Mouse (Mus musculus): ENCODE data around the gene Cenps. TPM values are rescaled to one million over a fixed set of nuclear protein-coding genes. Genes with fewer than 3 reads are reported as not detected.
"Not testable (repeated sequence)": the region's sequence is repeated elsewhere in the genome, so short reads cannot be mapped to it uniquely, and the experiment has no call there.

The Cenps gene
- total RNA-seq, 2 experiments from 2014 or later, result 17.1 to 19.3 TPM

DNA sequence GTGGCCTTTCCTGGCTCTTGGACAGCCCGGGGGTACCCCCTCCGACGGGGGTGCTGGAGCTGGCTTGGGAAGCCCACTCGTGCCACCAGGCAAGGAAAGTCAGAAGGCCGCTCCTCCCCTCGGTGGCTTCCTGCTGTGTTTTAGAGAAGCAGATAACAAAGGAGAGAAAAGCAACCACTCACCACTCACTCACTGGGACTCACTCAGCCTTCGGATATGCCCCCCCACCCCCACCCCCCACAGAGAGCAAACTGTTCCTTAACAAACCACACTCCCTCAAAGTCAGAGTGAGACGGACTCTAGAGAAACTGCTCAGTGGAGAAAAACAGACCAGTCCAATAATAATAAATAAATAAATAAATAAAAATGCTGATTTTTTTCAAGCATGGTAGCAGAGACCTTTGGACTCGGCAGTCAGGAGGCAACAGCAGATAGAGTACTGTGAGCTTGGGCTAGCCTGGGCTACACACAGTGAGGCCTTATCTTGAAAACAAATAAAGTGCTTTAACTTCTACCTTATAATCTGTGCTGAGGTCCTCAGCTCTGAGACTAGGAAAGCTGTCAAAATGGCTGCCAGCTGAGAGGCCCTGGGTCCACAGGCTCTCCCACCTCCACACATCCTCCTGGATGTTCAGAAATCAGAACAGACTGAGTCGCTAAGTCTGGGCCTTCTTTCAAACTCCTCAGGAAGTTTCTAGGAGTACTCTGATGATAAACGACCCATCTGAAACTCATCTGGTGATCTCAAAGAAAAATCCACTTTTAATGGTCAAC is 11.9 kb downstream of the Cenps start:
- DNase-seq (ENCODE audit: low spot score in 2 of 2), result no peak

DNA sequence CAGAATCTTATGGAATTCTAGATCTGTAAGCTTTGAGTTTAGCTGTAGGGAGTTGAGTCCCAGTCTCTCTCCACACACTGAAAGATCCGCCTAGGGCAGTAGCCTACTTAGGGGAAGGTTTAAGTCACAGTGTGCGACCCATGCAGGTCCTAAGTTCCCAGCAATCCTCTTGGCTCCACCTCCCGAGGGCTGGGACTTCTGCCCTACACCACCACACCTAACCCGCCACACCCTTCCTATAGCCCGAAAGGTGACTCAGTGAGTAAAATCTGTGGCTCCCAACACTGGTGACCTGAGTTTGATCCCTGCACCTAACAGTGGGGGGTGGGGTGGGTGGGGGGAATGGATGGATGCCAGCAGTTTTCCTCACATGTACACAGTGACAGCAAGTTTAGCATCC is 14.0 kb downstream of the Cenps start:
- DNase-seq (ENCODE audit: low spot score in 2 of 2), result no peak

DNA sequence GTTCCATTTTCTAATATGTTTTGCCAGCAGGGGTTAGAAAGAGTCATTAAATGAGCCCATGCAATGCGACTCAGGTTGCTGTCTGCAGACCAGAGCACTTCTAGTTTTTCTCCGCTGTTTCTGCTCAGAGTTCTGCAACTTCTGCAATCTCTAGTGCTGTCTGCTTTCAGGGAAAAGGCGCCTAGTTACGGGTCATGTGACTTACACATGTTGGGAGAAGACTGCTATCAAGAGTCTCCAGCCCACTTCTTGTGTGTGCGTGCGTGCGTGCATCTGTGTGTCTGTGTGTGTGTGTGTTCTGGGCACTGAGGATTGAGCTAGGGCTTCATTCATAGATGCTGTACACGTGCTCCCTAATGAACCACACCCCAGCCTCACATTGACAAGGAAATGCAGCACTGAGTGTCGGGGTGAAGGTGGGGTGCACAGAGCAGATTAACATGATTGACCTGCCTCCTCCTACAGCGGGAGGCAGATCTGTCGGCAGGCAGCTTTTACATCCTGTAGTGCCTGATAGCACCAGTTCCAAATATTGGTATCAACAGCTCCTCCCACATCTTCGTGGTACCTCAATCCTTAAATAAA is 17.4 kb downstream of the Cenps start:
- not testable (repeated sequence) for DNase-seq (ENCODE audit: low spot score in 2 of 2)

DNA sequence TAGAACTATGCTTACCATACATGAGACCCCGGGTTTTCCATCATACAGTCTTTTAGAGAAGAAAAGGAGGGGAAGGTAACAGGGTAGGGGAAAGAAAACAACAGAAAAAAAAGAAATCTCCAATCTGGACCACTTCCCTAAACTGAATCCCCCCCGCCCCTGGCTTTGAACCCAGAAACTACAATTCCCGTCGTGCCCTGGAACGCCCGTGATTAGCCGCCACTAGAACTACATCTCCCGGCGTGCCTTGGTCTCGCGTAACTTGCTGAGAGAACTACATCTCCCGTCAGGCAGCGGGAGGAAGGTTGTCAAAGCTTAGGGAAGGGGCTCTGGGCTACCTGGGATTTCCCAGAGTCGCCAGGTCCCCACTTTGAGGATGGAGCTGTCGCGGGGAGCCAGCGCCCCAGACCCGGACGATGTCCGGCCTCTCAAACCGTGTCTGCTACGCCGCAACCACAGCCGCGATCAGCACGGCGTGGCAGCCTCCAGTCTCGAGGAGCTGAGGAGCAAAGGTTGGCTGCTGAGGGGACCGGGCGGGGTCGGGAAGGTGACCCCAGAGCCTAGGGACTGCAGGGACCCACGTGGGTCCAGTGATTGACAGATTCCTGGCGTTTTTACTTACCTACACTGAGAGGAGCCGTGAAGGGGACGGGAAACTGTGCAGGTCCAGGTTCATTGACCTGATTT is 33.4 kb downstream of the Cenps start, which contains the start of gene Dffa:
Gene Dffa (plus strand): TSS at position 272 of the 687 bp plus-strand sequence.
- DNase-seq (ENCODE audit: low spot score in 2 of 2), result peak; percentile 62 to 78

DNA sequence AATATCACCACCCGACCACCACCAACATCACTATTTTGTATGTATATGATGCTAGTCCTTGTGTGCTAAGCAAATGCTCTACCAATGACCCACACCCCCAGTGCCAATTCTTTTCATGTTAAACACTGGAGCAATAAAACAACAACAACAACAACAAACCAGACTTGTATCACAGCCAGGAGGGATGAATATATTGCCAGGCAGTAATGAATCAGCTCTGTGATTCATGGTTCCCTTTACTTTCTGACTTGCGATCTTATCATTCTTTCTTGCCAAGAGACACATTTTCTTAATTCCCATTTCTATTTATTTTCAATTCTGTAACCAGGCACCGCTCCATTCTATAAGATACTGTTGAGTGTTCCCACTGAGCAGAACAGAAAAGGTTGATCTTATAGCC is 36.0 kb downstream of the Cenps start:
- DNase-seq (ENCODE audit: low spot score in 2 of 2), result no peak

DNA sequence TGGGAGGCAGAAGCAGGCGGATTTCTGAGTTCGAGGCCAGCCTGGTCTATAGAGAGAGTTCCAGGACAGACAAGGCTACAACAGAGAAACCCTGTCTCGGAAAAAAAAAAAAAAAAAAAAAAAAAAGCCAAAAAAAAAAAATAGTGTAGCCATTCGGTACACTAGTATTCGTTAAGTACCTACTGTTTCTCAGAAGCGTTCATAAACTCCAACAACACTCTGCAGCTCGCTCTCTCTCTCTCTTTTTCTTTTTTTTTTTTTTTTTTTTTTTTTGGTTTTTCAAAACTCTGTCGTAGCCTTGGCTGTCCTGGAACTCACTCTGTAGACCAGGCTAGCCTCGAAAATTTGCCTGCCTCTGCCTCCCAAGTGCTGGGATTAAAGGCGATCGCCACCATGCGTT is 37.0 kb downstream of the Cenps start:
- DNase-seq (ENCODE audit: low spot score in 2 of 2), result not testable (repeated sequence)

DNA sequence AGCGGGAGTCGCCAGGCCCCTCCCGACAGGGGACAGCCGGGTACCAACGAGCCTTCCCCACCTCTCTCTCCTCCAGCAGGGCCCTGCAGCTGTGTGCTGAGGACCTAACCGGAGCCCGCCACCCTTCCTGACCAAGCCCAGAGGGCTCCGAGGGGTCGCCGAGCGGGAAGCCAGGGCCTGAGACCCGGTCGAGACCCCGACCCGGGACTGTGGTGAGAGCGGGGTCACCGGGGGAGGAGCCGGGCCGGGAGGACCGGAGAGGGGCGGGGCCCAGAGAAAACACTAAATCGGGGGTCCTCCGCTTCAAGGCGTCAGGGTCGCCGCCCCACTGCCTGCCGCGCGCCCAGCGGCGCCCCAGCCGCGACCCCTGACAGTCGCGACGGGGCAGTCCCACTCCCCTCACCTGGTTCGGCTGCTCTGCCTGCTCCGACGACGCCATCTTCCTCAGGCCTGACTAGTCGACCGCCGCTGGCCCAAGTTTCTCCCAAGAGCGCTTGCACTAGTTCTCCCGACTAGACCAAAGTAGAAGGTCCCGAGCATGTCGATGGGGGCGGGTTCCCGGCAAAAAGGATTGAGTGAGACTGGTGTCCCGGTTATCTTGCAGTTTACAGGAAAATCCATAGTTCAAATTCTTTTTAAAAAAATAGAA is 37.9 kb downstream of the Cenps start, which contains the start of gene Pex14:
Gene Pex14 (minus strand): TSS at position 508 of the 649 bp plus-strand sequence.
- peak; percentile 63 to 87 for DNase-seq (ENCODE audit: low spot score in 2 of 2)

DNA sequence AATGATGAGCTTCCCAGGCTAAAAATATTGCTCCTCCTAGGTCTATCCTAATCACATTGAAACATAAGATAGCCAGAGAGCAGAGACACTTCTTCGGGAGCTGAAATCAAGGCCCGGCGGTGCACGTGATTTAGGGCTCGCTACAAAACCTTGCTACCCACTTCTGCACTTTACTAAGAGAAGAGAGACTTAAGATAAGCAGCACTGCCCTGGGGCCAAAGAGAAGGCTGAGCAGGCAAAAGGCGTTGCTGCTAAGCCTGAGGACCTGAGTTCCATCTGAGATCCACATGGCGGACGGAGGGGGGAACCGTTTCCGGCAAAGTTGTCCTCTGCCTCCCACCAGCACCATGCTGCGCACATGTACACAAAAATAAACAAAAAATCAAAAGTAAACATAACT is 38.9 kb downstream of the Cenps start:
- no peak for DNase-seq (ENCODE audit: low spot score in 2 of 2)

DNA sequence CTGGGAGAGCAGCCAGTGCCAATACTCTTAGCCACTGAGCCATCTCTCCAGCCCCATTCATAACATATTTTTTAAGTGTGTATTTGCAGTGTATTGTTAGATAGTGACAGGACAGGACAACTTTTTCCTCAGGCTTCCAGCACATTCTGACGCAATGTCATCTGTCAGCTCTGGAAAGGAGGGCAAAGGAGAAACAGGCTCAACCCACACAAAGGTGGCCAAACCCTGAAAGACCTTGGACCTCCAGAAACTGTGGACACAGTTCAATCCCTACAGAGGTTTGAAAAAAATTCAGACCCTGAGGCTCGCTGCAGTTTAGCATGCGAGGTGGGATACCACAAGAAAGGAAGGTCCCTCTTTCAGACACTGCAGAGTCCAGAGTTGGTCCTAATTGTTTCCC is 39.5 kb downstream of the Cenps start:
- no peak for DNase-seq (ENCODE audit: low spot score in 2 of 2)

DNA sequence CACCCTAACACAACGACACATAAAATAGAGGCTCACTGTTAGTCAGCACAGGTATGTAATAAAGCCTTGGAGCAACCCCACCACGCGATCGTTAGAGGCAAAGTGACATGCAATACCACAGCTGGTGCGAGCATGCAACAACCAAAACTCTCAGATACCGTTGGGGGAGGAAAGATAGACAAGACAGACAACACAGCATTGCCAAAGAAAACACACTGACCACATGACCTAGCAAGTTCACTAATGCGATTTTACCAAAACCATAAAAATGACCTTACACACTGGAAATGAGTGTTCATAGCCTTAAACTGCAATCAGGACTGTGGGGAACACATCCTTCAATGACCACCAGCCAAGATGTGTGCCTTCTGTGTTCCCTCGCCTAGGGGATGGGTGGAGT is 46.1 kb downstream of the Cenps start:
- no peak for DNase-seq (ENCODE audit: low spot score in 2 of 2)

DNA sequence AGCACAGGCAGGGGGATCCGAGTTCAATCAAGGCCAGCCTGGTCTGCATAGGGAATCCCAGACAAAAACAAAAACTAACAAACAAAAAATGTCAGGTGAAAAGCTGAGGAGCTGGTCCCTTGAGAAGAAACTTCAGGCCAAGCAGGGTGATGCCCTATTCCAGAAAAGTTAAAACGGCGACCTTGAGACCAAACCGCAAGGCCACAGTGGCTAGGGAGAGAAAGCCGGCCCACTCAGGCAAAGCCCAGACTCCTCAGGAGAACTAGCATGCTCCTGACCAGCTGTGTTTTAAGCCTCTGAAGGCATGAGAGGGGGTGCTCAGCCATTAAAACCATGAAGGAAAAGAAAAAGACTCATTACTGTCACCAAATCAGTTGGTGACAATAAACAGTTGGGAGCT is 52.0 kb downstream of the Cenps start:
- no peak for DNase-seq (ENCODE audit: low spot score in 2 of 2)

DNA sequence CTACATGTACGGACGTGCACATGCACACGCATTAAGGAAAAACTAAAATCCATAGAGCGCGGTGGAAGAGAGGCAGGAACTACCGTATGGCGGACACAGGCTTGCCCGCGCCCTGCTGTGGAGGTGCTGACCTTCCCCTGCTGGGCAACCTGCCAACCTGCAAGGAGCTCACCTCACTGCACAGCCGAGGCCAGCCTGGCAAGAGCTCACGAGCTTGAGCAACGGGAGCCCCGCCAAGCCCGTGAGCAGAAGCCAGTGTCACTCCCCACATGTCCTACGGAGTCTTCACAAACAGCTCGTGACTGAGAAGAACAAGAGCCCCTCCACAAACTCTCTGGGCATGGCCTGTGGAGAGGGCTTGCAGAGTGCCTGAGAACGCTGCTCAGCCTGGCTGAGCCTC is 55.9 kb downstream of the Cenps start:
- peak; percentile 26 to 61 for DNase-seq (ENCODE audit: low spot score in 2 of 2)

DNA sequence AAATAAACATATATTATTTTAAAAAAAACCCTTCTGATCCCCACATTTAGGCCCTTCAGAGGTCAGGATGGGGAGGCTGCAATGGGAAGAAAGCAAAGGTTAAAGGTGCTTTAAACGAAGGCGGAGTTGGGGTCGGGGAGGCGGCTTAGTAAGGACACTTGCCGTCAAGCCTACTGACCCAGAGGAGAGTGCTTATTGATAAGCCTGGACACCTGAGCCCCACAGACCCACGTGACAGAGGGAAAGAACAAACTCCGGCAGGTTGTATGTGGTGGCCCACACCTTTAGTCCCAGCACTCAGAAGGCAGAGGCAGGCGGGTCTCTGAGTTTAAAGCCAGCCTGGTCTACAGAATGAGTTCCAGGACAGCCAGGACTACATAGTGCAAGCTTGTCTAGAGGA is 57.3 kb downstream of the Cenps start:
- DNase-seq (ENCODE audit: low spot score in 2 of 2), result no peak

DNA sequence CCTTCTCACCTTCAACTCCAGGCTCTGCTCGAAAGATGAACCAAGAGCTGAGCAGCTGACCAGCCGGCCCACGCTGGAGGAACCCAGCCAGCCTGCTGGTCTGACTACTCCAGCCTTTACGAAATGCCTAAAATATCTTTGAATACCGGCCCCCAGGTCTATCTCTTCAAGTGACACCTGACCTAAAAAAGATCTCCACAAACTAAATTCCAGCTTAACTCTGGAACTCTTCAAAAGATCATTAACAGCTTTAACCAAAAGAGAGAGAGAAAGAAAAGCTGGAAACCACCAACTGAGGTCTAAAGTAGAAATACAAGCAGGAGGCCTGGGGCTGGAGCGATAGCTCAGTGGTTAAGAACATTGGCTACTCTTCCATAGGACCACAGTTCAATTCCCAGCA is 57.8 kb downstream of the Cenps start:
- DNase-seq (ENCODE audit: low spot score in 2 of 2), result no peak

DNA sequence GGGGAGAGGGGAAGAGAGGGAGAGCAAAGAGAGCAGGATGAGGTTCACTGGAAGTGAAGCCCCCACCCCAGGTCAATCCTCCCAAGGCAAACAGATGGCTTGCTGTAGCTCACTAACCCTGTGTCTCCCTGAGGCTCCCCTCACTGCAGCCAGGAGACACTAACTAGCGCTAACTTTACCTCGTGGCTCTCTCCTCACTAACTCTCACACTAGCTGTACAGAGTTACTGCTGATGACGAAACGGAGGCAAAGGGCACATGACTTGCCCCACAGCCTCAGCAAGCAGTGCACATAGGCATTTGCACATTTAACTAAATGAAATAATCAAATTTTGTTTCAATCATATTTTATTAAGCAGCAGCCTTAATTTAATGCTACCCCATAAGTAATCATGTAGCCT is 59.2 kb downstream of the Cenps start:
- DNase-seq (ENCODE audit: low spot score in 2 of 2), result no peak

Other genes with a start within 250 kb of the Cenps start
- gene Pex14, start 37.8 kb downstream of the Cenps start, total RNA-seq (2021), result 10 to 100 TPM; 63.0 to 67.3 TPM
- 10 to 100 TPM; 24.4 to 24.9 TPM for gene Dffa, start 33.5 kb downstream of the Cenps start, total RNA-seq (2021)
- gene Cort, start 10.9 kb downstream of the Cenps start, total RNA-seq (2021), result 1 to 10 TPM; 2.4 to 3.1 TPM
- 100 to 1,000 TPM; 191 to 193 TPM for gene Pgd, start 29.1 kb upstream of the Cenps start, total RNA-seq (2021)
- gene Kif1b, start 170.1 kb upstream of the Cenps start, total RNA-seq (2021), result 100 to 1,000 TPM; 118 to 124 TPM

All from adrenal gland, postnatal 4 days (tissue).